Mouse (Mus musculus) cerebellum, adult 2 months (tissue): Measurements from ENCODE around the gene Dnph1. TPM values are rescaled to one million over a fixed set of nuclear protein-coding genes. Genes with fewer than 3 reads are reported as not detected.

Experiments used
- DNase-seq, 2 experiments: peaks; one replicate each; pipeline ENCODE4 v3.0.0; 2021
- H3K27ac ChIP-seq: fragments of 200-500 bp; 2 replicates; pipeline ENCODE4 v1.5.1; 2012; ENCODE audit warnings: low read length, control low read depth, inconsistent platforms; ENCODE audit not compliant: insufficient read depth
- H3K27me3 ChIP-seq: fragments of 200-500 bp; 2 replicates; pipeline ENCODE4 v1.6.1; 2012; ENCODE audit warnings: inconsistent platforms, mild to moderate bottlenecking, low read length, moderate library complexity; ENCODE audit not compliant: control insufficient read depth, insufficient read depth
- H3K4me1 ChIP-seq: fragments of 200-500 bp; 2 replicates; pipeline ENCODE4 v1.6.1; 2011; ENCODE audit warnings: low read length; ENCODE audit not compliant: control insufficient read depth, insufficient read depth
- H3K4me3 ChIP-seq: fragments of 200-500 bp; replicated peaks from 2 replicates; pipeline ENCODE3; 2011; ENCODE audit warnings: mild to moderate bottlenecking, low read depth, low read length, control low read depth; ENCODE audit not compliant: insufficient read depth
- CTCF ChIP-seq: fragments of 200-500 bp; IDR thresholded peaks from 2 replicates; pipeline ENCODE4 v1.5.1; 2011; ENCODE audit warnings: low read depth, mild to moderate bottlenecking, control low read depth, low read length, moderate library complexity, borderline replicate concordance; ENCODE audit not compliant: insufficient read depth
- POLR2A ChIP-seq: fragments of 200-500 bp; IDR thresholded peaks from 2 replicates; pipeline ENCODE4 v1.6.1; 2011; ENCODE audit warnings: low read length, control low read depth, borderline replicate concordance; ENCODE audit not compliant: insufficient read depth
- WGBS: fragments of 180-500 bp; shearing (Covaris S2); methylation state at CpG from one replicate; pipeline ENCODE4 v1.1.7; 2018; 5-methylcytosine and 5-hydroxymethylcytosine counted together
- polyA plus RNA-seq: library from polyadenylated mRNA; depleted of rRNA; stranded (reverse); fragments of >200 nt; gene quantifications from 2 replicates; pipeline ENCODE4 v1.2.3, GENCODE M21; 2012

Gene Dnph1
- polyA plus RNA-seq, 1 experiment = 5.6 TPM

DNA sequence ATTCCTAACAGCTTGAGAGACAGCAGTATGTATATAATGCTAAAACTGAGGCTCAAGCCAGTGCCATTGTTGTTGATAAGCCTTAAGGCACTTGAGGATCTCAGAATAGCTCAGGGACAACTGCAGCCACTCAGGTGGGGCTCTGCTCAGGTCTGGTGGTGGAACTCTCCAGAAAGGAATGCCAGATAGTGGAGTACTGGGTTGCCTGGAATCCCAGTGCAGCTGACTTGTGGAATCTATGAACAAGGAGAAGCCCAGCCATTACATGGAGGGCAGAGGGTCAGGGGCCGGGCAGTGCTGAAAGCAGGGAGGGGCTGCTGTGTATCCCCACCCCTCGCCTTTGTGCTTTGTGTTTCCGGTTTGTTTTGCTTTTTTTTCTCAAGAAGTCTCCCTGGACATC is 38.1 kb upstream of the Dnph1 start:
- Histone ChIP-seq H3K27ac (no peak overlapping the region), H3K27me3 (no peaks in the 10 kb centered on the region), H3K4me1 (peaks cover 10% of the 10 kb centered on the region; the same call in 1 of the 2 replicates), H3K4me3 (no peak overlapping the region)
- DNase-seq = no peak
- 57% methylated on average over 3 of the region's 3 CpGs for WGBS
- no peak for TF ChIP-seq CTCF
- TF ChIP-seq POLR2A = no peak

DNA sequence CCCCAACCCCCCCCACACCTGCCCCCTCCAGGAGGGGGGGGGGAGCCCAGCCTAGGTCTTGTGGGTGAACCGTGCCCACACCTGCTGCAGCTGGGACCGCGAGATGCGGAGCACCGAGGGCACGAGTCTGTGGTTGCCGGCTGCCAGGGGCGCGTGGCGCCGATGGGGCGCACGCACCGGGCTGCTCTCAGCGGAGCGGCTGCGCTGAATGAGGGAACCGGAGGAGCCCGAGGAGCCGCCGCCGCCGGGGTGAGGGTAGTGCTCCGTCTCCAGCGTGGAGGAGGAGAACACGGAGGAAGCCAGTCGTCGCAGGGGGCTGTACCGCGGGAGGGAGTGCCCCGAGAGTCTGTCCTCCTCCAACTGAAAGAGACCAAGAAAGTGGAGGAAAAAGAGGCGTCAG is 35.8 kb upstream of the Dnph1 start:
- peaks cover 11% of the 10 kb centered on the region for H3K4me1 ChIP-seq
- 22% methylated on average over 32 of the region's 32 CpGs for WGBS
- TF ChIP-seq CTCF = no peak
- H3K27me3 ChIP-seq = no peaks in the 10 kb centered on the region
- DNase-seq = no peak
- no peak overlapping the region for H3K4me3 ChIP-seq
- no peak overlapping the region for H3K27ac ChIP-seq

DNA sequence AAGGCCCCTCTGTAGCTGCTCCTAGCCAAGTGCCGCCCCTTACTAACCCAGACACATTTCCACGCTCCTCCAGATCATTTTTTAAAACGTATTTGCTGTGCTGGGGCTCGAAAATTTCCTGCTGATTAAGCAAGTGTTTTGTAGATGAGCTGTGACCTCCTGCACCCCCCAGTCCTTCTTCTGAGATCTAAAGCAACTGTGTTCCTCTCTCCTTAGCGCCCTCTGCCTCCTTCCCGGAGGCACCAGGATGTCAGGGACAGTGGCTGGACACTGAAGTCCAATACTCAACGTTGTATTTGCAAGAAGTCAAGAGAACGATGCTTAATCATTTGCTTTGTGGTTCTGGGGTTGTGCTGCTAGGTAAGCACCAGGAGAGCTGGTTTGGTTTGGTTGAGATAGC is 35.2 kb upstream of the Dnph1 start:
- TF ChIP-seq CTCF (peak; percentile 19; the same call in 1 of the 2 replicates), POLR2A (no peak)
- no peaks in the 10 kb centered on the region for H3K27me3 ChIP-seq
- WGBS = 47% methylated on average over 8 of the region's 8 CpGs
- no peak for DNase-seq
- H3K27ac ChIP-seq = no peak overlapping the region
- no peak overlapping the region for H3K4me3 ChIP-seq
- H3K4me1 ChIP-seq = peaks cover 17% of the 10 kb centered on the region

DNA sequence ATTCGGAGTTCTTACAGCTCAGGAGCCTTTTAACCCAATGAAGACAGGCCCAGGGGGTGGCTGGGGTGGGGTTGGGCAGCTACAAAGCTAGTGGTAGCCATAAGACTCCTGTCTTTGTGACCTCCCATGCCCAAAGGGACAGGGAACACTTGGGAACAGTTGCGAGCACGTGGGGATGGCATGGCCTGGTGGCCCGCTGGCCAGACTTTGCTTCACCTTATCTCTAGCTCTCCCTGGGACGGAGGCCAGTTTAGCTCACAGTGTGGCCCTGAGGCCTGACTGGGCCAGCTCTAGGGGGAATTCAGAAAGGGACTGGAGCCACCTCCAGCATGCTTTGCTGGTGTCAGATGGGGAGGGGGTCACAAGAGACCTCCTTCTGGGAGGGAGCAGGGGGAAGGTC is 34.3 kb upstream of the Dnph1 start:
- H3K4me3 ChIP-seq = no peak overlapping the region
- peaks cover 24% of the 10 kb centered on the region for H3K4me1 ChIP-seq
- WGBS = 41% methylated on average over 5 of the region's 5 CpGs
- no peaks in the 10 kb centered on the region for H3K27me3 ChIP-seq
- H3K27ac ChIP-seq = no peak overlapping the region
- no peak for TF ChIP-seq CTCF
- no peak for TF ChIP-seq POLR2A
- DNase-seq = no peak

DNA sequence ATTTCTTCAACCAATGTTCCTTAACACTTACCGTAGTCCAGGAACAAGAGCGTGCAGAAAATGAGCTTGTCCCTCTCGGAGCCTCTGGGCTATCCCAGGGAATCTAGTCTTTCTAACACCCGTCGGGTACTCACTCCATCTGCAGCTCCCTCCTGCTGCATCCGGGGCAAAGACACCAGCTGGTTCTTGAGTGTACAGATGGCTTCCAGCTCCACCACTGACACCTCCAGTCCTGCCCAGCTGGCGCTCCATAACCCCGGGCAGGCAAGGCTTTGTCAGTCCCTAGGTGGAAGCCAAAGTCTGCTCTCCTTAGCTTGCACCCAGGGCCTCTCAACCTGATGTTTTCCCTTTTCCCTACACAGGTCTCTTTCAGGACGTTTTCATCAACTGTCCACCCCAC is 28.7 kb upstream of the Dnph1 start:
- Histone ChIP-seq H3K4me3 (no peak overlapping the region), H3K4me1 (peaks cover 41% of the 10 kb centered on the region), H3K27me3 (no peaks in the 10 kb centered on the region), H3K27ac (peak overlapping the region; percentile 49)
- TF ChIP-seq POLR2A = no peak
- no peak for TF ChIP-seq CTCF
- WGBS = 17% methylated on average over 9 of the region's 9 CpGs
- peak; percentile 68 to 75 for DNase-seq

DNA sequence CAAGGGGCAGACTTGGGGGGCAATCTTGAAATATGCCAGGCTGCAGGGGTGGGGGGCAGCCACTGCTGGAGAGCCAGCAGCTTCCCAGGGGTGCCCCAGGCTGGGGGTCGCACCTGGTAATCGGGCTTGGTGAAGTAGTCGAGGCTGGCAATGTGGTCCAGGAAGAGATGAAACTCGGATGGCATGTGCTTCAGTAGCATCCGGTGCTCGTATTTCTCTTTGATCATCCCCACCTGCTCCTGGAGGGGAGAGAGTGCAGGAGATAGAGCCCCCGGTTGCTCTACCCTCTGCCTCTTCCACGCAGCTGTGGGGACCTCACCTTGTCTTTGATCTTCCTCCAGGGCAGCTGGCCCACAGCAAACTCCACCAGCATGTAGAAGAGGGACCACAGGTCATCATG is 19.9 kb upstream of the Dnph1 start:
- 77% methylated on average over 8 of the region's 8 CpGs for WGBS
- Histone ChIP-seq H3K4me3 (no peak overlapping the region), H3K27ac (no peak overlapping the region), H3K4me1 (peaks cover 5% of the 10 kb centered on the region; the same call in 1 of the 2 replicates), H3K27me3 (no peaks in the 10 kb centered on the region)
- TF ChIP-seq POLR2A (no peak), CTCF (no peak)
- no peak for DNase-seq

DNA sequence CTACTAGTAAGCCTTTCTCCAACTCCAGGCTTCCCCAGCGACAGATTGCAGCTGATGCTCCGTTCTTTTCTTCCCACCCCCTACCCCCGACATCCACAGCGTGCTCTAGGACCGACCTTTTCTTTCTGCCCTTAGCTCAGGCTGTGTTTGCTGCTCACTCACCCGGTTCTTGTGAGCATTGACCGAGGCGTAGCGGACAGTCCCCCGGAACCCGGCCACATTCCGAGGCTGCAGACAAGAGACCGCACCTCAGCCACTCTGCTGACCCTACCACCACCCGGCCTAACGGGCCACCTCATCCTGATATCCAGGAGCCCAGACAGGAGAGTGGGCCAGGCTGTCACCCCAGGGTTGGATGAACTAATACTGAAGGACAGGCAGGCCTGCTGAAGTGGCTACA is 19.2 kb upstream of the Dnph1 start:
- TF ChIP-seq CTCF (no peak), POLR2A (no peak)
- H3K27ac ChIP-seq = no peak overlapping the region
- H3K27me3 ChIP-seq = no peaks in the 10 kb centered on the region
- no peak for DNase-seq
- WGBS = 68% methylated on average over 15 of the region's 15 CpGs
- no peak overlapping the region for H3K4me3 ChIP-seq
- peaks cover 5% of the 10 kb centered on the region; the same call in 1 of the 2 replicates for H3K4me1 ChIP-seq

DNA sequence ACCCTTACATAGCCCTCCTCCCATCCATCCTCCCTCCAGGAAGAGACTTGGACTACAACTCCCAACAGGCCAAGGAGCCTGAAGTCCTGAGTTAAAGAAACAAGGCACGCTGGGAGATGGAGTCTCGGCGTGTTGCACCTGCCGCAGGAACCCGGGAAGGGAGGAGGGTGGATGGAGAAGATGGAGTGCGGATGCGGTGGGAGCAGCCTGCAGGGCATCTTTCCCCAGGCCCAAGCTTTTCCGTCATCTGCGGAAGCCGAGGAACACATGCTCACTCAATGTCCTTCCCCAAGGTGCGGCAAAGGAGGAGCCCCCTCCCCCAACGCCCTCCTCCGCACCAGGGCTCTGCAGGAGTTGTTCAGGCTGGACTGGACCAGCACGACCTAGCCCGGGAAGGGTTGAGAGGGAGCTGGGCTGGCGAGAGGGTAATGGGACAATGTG is 12.9 kb upstream of the Dnph1 start:
- peaks cover 17% of the 10 kb centered on the region for H3K4me1 ChIP-seq
- H3K27ac ChIP-seq = peak overlapping the region; percentile 8
- TF ChIP-seq POLR2A (peak; percentile 49; the same call in 1 of the 2 replicates), CTCF (no peak)
- under 1% methylated on average over 16 of the region's 16 CpGs for WGBS
- DNase-seq = peak; percentile 82 to 83
- H3K4me3 ChIP-seq = peak overlapping the region; percentile 83
- H3K27me3 ChIP-seq = no peaks in the 10 kb centered on the region

DNA sequence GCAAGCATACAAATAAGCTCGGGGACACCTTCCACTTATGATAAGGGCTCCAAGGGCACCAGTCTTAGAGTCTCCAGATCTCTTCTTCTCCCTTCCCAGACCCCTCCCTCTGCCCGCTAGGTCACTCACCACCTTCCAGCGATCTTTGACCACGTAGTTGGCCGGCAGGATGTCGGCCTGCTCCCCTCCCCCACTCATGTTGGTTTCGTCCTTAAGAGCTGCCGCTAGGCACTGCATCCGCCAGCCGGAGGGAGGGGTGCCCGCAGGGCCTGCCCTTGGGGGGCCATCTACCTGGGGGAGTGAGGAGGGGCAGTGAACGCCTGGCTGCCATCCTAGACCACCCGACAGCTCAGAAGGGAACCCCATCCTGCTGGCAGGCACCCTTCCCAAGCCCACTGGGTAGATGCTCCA is 12.5 kb upstream of the Dnph1 start:
- WGBS = under 1% methylated on average over 13 of the region's 13 CpGs
- TF ChIP-seq POLR2A (no peak), CTCF (no peak)
- peak; percentile 59 to 64 for DNase-seq
- no peaks in the 10 kb centered on the region for H3K27me3 ChIP-seq
- peaks cover 17% of the 10 kb centered on the region for H3K4me1 ChIP-seq
- peak overlapping the region; percentile 8 for H3K27ac ChIP-seq
- H3K4me3 ChIP-seq = peak overlapping the region; percentile 83
